Mouse (Mus musculus) embryo, embryonic 11.5 days (tissue): ENCODE results near the gene Tns4.

Experiments
- DNase-seq: peaks from one replicate; pipeline ENCODE4 v3.0.0-alpha.2; 2012; ENCODE audit warnings: low read depth, low spot score

Gene Tns4

GRCm38 (mm10) chr11:99093740-99094139 is 4.6 kb upstream of the Tns4 start:
- DNase-seq = no peak

- no peak for DNase-seq
These were observed 2.6 kb upstream of the Tns4 start for GRCm38 (mm10) chr11:99091666-99092065.

GRCm38 (mm10) chr11:99090391-99090790 is 1.3 kb upstream of the Tns4 start:
- no peak for DNase-seq

- DNase-seq = no peak
These were observed 620 bp downstream of the Tns4 start for GRCm38 (mm10) chr11:99088486-99088885.

- DNase-seq = no peak
These were observed 4.7 kb downstream of the Tns4 start for GRCm38 (mm10) chr11:99084366-99084765.

GRCm38 (mm10) chr11:99083516-99083915 is 5.6 kb downstream of the Tns4 start:
- DNase-seq = no peak

GRCm38 (mm10) chr11:99082098-99082497 is 7.0 kb downstream of the Tns4 start:
- no peak for DNase-seq

DNA sequence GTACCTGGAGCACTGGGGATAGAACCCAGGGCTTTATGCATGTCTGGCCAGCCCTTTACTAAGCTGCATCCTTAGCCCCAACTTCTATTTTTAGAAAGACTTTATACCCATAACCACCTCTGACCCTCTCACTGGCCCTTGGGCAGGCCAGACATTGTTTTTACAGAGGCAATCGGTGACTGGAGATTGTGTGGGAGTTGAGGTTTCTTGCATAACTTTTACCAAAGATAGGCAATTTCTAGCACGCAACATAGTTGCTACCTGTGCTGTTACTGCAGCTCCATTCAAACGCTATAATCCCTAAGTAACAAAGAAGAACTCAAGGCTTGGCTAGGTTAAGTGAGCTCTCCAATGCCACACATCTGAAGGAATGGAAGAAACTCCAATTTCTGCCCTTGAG is 7.5 kb downstream of the Tns4 start:
- no peak for DNase-seq

DNA sequence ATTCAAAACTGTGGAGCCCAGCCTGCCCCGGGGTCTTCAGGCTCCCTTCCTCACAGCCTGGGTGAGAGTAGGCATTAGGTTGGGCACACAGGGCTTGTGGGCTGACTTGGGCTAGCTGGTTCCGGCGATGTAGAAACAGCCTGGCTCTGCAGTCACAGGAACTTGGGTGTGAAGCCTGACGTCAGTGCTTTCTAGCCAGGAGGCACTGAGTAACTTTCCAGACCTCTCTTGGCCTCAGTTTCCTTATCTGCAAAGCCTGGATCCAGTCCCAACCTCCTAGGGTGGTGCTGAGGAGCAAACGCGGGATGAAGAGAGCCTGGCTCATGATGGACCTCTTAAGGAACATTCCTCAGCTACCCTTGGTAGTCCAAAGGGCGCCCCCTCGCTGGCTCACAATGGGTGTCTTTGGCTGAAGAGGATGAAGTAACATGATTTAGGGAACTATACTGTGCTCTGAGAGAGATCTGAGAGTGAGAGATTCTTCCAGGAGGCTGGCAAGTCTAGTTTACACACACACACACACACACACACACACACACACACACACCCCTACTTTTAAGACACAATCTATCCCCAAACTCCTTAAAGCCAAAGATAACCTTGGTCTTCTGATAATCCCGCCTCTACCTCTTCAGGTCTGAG is 8.1 kb downstream of the Tns4 start:
- DNase-seq = no peak

DNA sequence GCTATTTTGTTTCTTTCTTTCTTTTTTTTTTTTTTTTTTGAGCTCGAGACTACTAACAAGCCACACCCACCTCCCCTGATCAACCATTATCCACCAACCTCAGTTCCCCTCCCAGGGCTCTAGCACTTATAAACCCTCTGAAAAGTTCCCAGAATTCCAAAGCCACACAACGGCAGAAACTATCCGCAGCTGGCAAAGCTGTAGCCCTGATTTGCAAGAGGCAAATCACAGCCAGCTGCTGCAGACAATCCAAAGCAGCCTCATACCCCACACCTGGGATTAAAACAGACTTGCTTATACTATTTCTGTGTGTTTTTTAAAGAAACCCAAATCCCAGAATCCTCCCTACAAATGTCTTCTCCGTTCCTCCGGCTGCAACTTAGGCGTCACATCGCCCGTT is 11.2 kb downstream of the Tns4 start:
- no peak for DNase-seq

DNA sequence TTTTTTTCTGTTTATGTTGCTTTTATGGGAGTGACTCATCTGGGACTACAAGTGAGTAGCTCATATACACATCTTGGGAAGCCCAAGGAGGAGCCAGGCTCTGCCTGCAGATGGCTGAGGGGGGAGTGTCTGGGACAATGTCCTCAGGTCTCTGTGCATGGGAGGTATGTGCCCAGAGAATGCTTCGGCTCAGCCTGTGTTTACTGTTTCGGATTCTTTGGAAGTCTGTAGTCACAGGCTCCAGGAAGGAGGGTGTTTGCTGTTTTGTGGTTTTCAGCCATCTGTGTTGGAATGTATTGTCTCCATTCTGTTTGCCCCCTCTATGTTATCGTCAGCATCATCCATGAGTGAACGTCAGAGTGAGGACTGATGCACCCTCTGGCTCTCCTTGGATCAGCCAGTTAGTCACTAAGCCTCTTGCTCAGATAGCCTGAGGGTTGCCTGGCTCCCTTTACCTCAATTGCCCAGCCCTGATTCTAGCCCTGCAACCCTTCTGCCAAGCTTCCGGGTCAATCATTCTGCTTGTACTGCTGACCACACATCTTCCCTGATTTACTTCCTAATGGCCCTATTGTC is 12.3 kb downstream of the Tns4 start:
- no peak for DNase-seq

DNA sequence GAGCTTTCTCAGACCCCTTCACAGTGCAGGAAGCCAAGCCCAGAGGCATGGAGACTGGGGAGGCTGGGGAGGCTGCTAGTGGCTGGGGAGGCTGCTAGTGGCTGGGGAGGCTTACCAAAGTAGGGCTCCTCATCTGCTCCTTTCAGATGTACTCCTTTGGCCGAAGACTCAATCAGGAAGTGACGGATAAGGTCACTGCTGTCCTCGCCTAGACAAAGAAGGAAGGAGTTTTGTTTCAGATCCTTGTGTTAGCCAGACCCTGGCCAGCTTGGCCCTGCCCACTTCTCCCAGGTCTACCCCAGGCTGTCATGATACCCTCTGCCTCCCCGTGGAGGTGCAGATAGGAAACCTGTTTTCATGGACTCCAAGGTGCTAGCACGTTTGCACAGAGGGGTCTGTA is 15.3 kb downstream of the Tns4 start:
- no peak for DNase-seq

DNA sequence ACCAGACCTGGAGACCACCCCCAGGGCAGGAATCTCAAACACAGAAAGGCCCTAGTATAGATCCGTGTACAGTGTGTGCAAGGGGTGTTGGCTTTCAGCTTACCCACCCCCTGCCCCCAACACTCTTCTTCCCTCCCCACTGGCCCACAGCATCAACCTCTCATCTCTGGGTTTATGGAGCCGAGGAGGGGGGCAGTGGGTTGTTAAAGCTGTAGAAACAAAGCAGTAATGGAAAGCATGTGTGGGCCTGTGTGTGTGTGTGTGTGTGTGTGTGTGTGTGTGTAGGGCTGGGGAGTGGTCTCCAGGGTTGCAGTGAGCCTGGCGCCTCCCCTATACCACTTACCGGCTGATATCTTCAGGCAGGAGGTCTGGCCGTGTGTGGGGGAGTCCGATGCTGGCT is 17.2 kb downstream of the Tns4 start:
- DNase-seq = peak; percentile 66

DNA sequence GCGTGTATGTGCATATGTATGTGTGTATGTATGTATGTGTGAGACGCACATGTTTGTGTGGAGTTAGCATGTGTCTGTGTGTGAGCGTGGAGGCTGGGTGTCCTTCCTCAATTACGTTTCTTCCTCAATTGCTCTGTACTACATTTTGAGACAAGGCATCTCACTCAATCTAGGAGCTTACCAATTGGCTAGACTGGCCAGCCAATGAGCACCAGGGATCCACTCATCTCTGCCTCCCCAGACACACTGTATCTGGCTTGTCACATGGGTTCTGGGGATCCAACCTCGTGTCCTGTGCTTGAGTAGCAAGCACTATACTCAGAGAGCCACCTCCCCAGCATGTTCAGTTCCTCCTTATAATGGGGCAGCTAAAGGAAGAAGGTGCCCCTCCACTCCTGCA is 20.7 kb downstream of the Tns4 start:
- DNase-seq = no peak

- DNase-seq = no peak
These were observed 21.5 kb downstream of the Tns4 start for GRCm38 (mm10) chr11:99067591-99067990.

DNA sequence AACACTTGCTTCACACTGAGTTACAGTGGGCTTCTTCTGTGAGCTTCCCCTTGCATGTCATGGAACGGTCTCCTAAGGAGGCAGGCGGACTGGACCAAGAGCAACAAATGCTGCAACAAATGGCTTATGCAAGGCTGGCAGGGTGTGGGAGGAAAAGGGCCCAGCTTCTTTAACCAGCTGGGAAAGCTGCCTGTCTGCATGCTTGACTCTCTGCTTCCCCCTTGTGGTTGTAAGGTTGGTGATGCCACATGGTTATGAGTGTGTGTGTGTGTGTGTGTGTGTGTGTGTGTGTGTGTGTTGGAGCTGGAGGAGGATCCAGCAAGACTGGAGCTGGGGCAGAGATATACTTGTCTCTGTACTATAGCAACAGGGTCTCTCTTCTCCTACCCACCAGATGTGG is 23.1 kb downstream of the Tns4 start:
- peak; percentile 79 for DNase-seq

DNA sequence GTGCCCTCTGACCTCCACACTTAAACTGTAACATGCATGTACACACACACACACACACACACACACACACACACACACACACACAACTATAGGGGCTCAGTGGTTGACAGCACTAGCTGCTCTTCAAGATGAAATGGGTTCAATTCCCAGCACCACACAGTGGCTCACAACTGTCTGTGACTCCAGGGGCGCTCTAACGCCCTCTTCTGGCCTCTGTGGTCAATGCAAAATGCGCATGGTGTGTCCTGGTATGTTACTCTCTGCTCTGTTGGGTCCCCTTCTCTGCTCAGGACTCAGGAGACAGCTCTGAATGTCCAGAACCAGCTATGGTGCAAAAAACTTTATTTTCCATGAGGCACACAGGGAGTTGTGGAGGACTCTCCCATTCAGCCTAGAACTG is 23.8 kb downstream of the Tns4 start:
- DNase-seq = no peak

DNA sequence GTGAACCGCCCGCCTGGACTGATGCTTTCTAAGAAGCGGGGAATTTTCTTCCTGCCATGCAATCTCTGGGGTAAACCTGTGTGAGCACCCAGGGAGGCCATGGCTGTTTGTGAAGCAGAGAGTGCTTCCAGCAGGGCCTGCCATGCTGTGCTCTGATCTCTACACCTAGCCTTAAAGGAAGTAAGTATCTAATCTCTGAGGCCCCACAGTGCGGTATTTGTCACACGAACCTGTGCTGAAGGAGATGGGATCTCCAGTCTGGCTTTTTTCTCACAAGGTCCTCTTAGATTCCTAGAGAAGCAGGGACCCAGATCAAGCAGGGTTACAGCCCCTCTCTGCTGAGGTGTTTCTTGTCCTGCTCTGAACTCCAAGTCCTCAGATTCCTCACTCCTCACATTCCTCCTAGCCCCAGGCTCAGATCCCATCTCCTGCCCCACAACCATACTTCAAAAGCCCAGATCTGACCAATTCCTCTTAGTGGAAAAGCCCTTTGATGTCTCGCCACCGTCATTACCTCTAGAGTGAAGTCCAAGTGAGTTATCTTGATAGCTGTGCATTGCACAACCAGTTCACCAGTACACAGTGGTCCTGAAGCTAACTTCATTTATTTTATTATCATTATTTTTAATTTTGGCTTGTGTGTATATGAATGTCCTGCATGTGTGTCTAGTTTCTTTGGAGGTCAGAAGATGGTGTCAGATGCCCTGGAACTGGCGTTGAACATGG is 25.5 kb downstream of the Tns4 start:
- no peak for DNase-seq

DNA sequence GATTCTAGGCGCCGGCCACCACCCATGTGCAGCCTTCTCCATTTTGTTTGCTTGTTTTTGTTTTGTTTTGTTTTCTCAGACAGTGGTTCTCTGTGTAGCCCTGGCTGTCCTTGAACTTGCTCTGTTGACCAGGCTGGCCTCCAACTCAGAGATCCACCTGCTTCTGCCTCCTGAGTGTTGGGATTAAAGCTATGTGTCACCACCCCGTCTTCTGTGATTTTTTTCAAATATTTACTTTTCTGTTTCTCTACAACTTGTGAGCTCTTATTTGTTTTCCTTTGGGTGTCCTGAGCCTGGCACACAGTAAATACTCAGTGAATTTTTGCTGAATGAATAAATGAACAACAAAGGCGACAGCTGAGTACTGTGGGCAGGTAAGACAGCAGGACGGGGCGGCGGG is 26.4 kb downstream of the Tns4 start:
- DNase-seq = no peak

DNA sequence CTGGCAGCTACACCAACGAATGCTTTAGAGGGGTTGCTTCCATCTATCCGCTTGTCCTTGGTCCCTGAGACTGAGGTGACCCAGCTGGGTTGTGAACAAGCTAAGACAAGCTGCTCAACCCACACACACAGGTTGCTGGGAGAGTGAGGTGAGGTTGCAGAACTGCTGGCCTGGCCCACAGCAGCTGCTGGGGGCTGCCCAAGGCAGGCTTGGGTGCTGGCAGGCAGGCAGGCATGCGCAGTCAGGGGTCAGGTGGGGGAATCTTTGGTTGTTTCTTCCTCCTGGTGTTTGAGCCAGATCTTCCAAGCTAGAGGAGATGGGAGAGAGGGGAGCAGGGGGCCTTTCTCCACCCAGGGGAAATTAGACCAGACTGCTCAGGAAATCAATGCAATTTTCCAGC is 28.7 kb downstream of the Tns4 start:
- DNase-seq = no peak

GRCm38 (mm10) chr11:99055571-99056452 is 33.3 kb downstream of the Tns4 start:
- DNase-seq = no peak

DNA sequence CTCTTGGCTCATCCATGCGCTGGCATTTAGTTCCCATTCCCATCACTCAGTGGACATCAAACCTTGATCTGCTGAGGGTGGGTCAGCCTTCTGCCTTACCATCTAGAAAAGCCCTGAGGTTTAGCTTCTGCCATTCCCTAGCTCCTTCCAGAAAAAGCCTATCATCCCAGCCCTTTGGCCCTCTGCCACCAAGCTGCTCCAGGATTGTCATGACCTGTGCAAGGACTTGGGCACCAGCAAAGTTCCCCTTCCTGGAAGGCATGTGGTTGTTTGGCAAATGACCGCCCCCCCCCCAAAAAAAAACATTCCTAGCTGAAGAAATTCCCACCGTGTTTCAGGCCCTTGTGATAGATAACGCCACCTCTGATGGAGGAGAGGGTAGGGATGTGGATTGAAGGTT is 34.0 kb downstream of the Tns4 start:
- no peak for DNase-seq
